Mouse (Mus musculus): Measurements from ENCODE around the gene Rere. TPM values are rescaled to one million over a fixed set of nuclear protein-coding genes. Genes with fewer than 3 reads are reported as not detected.
"Not testable (repeated sequence)": the region's sequence is repeated elsewhere in the genome, so short reads cannot be mapped to it uniquely, and the experiment has no call there.

The Rere gene
- total RNA-seq, 1 experiment from 2014 or later: 108 TPM

- DNase-seq: no peak
These were observed 180.2 kb downstream of the Rere start for GRCm38 (mm10) chr4:150461427-150462189.

GRCm38 (mm10) chr4:150462367-150462766 lies 180.9 kb downstream of the Rere start:
- DNase-seq: peak; percentile 83

- peak; percentile 78 for DNase-seq
These were observed 184.3 kb downstream of the Rere start for GRCm38 (mm10) chr4:150465759-150466158.

- DNase-seq: no peak
These were observed 187.8 kb downstream of the Rere start for GRCm38 (mm10) chr4:150469274-150469673.

- no peak for DNase-seq
These were observed 189.4 kb downstream of the Rere start for GRCm38 (mm10) chr4:150470674-150471328.

GRCm38 (mm10) chr4:150472751-150473436 lies 191.4 kb downstream of the Rere start:
- peak; percentile 58 for DNase-seq

GRCm38 (mm10) chr4:150473437-150474070 lies 192.1 kb downstream of the Rere start:
- no peak for DNase-seq

GRCm38 (mm10) chr4:150474086-150474485 lies 192.6 kb downstream of the Rere start:
- DNase-seq: no peak

- no peak for DNase-seq
These were observed 194.8 kb downstream of the Rere start for GRCm38 (mm10) chr4:150476258-150476657.

- DNase-seq: no peak
These were observed 196.6 kb downstream of the Rere start for GRCm38 (mm10) chr4:150478006-150478405.

- not testable (repeated sequence) for DNase-seq
These were observed 201.6 kb downstream of the Rere start for GRCm38 (mm10) chr4:150483081-150483480.

GRCm38 (mm10) chr4:150486097-150486496 lies 204.7 kb downstream of the Rere start:
- DNase-seq: peak; percentile 20

- DNase-seq: no peak
These were observed 205.7 kb downstream of the Rere start for GRCm38 (mm10) chr4:150487109-150487508.

GRCm38 (mm10) chr4:150488096-150488748 lies 206.8 kb downstream of the Rere start:
- DNase-seq: peak; percentile 89

GRCm38 (mm10) chr4:150488767-150489166 lies 207.3 kb downstream of the Rere start:
- peak; percentile 38 for DNase-seq

GRCm38 (mm10) chr4:150490050-150490449 lies 208.6 kb downstream of the Rere start:
- no peak for DNase-seq

GRCm38 (mm10) chr4:150491710-150492109 lies 210.3 kb downstream of the Rere start:
- no peak for DNase-seq

- DNase-seq: no peak
These were observed 212.0 kb downstream of the Rere start for GRCm38 (mm10) chr4:150493258-150493937.

- DNase-seq: not testable (repeated sequence)
These were observed 212.5 kb downstream of the Rere start for GRCm38 (mm10) chr4:150493938-150494330.

GRCm38 (mm10) chr4:150495568-150495967 lies 214.1 kb downstream of the Rere start:
- DNase-seq: no peak

GRCm38 (mm10) chr4:150504304-150505021 lies 223.0 kb downstream of the Rere start:
- no peak for DNase-seq
